Mouse (Mus musculus) forebrain, embryonic 11.5 days (tissue): ENCODE data around the gene Stx8. TPM values are rescaled to one million over a fixed set of nuclear protein-coding genes. Genes with fewer than 3 reads are reported as not detected.
A peak's percentile ranks its signal among the peaks of the same experiment; 100 is the strongest.

Experiments
- ATAC-seq: fragments of 200-750 bp; cut with Nextera tagmentation; replicated peaks from 2 replicates; pipeline ENCODE4 v1.8.0; 2017; ENCODE audit warnings: moderate TSS enrichment; ENCODE audit not compliant: low FRiP score
- DNase-seq: peaks from one replicate; pipeline ENCODE4 v3.0.0-alpha.2; 2017; ENCODE audit warnings: low spot score
- H3K27ac ChIP-seq: fragments of 300-500 bp; sonication (generic); 2 replicates; pipeline ENCODE4 v1.5.1; 2014; ENCODE audit warnings: low read depth, low read length
- H3K27me3 ChIP-seq: fragments of 300-500 bp; sonication (generic); 2 replicates; pipeline ENCODE4 v1.6.1; 2014; ENCODE audit warnings: mild to moderate bottlenecking, low read length, mixed read lengths; ENCODE audit not compliant: control insufficient read depth, insufficient read depth
- H3K36me3 ChIP-seq: fragments of 300-500 bp; sonication (generic); 2 replicates; pipeline ENCODE4 v1.6.1; 2014; ENCODE audit warnings: mild to moderate bottlenecking, low read length, moderate library complexity, mixed read lengths; ENCODE audit not compliant: control insufficient read depth, insufficient read depth
- H3K4me1 ChIP-seq: fragments of 300-500 bp; sonication (generic); replicated peaks from 2 replicates; pipeline ENCODE4 v1.6.1; 2014; ENCODE audit warnings: low read length, mixed read lengths; ENCODE audit not compliant: control insufficient read depth, insufficient read depth
- H3K4me2 ChIP-seq: fragments of 300-500 bp; sonication (generic); 2 replicates; pipeline ENCODE4 v1.6.1; 2014; ENCODE audit warnings: low read depth, mild to moderate bottlenecking, low read length, moderate library complexity, mixed read lengths; ENCODE audit not compliant: severe bottlenecking
- H3K4me3 ChIP-seq: fragments of 300-500 bp; sonication (generic); 2 replicates; pipeline ENCODE4 v1.5.1; 2014; ENCODE audit warnings: low read depth, low read length
- H3K9ac ChIP-seq: fragments of 300-500 bp; sonication (generic); 2 replicates; pipeline ENCODE4 v1.6.1; 2014; ENCODE audit warnings: low read length
- H3K9me3 ChIP-seq: fragments of 300-500 bp; sonication (generic); 2 replicates; pipeline ENCODE4 v1.6.1; 2016; ENCODE audit warnings: low read length, mixed read lengths; ENCODE audit not compliant: control insufficient read depth
- WGBS: fragments of 180-500 bp; shearing (Covaris S2); extraction: QIAGEN DNeasy Blood & Tissue Kit; methylation state at CpG from one replicate; pipeline ENCODE4 v1.1.7; 2014; 5-methylcytosine and 5-hydroxymethylcytosine counted together
- polyA plus RNA-seq: library from polyadenylated mRNA; unstranded; fragments of >200 nt; fragmentation: Nextera tagmentation; extraction: Ambion mirVana; gene quantifications from 2 replicates; pipeline ENCODE4 v1.2.1, GENCODE M21; 2014

The Stx8 gene
- polyA plus RNA-seq, 1 experiment from 2014 or later, result 52.6 TPM

- no peak overlapping the region for H3K4me2 ChIP-seq
- ATAC-seq, result no peak
- 73% methylated on average over 3 of the region's 3 CpGs for WGBS
- no peak for DNase-seq
- H3K4me3 ChIP-seq, result no peak overlapping the region
- no peaks in the 10 kb centered on the region for H3K9me3 ChIP-seq
- no peaks in the 10 kb centered on the region for H3K36me3 ChIP-seq
- no peak overlapping the region for H3K27ac ChIP-seq
- no peak overlapping the region for H3K9ac ChIP-seq
- no peaks in the 10 kb centered on the region; the same call in 1 of the 2 replicates for H3K4me1 ChIP-seq
- no peaks in the 10 kb centered on the region for H3K27me3 ChIP-seq
These were observed 126.2 kb downstream of the Stx8 start for GRCm38 (mm10) chr11:68091975-68092759.

GRCm38 (mm10) chr11:68101598-68101997 lies 135.6 kb downstream of the Stx8 start:
- 90% methylated on average over 1 of the region's 1 CpGs for WGBS
- Histone ChIP-seq H3K9ac (no peak overlapping the region), H3K27ac (no peak overlapping the region), H3K4me1 (no peaks in the 10 kb centered on the region; the same call in 1 of the 2 replicates), H3K4me3 (no peak overlapping the region), H3K4me2 (no peak overlapping the region), H3K36me3 (no peaks in the 10 kb centered on the region), H3K9me3 (no peaks in the 10 kb centered on the region), H3K27me3 (no peaks in the 10 kb centered on the region)
- ATAC-seq, result no peak
- DNase-seq, result no peak

DNA sequence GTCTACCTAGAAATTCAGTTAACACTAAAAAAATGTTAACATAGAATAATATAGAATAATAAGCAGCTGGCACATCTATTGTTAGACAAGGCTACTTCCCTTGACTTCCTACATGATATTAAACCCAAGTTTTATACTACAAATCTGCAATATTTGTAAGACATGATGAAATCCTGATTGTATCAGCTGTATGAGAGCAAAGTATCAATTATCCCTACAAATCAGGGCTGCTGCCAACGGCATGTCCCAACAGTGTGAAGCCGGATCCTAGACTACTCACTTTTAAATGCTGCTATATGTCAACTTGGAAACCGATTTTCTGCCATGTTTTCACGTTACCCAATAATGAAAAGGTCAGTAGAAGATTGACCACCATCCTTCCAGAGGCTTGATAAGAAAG lies 137.5 kb downstream of the Stx8 start:
- H3K4me1 ChIP-seq, result no peaks in the 10 kb centered on the region
- no peaks in the 10 kb centered on the region for H3K9me3 ChIP-seq
- no peaks in the 10 kb centered on the region for H3K27me3 ChIP-seq
- no peak overlapping the region for H3K4me2 ChIP-seq
- no peaks in the 10 kb centered on the region for H3K36me3 ChIP-seq
- DNase-seq, result no peak
- WGBS, result 86% methylated on average over 4 of the region's 4 CpGs
- no peak overlapping the region for H3K4me3 ChIP-seq
- H3K9ac ChIP-seq, result no peak overlapping the region
- no peak overlapping the region for H3K27ac ChIP-seq
- no peak for ATAC-seq

DNA sequence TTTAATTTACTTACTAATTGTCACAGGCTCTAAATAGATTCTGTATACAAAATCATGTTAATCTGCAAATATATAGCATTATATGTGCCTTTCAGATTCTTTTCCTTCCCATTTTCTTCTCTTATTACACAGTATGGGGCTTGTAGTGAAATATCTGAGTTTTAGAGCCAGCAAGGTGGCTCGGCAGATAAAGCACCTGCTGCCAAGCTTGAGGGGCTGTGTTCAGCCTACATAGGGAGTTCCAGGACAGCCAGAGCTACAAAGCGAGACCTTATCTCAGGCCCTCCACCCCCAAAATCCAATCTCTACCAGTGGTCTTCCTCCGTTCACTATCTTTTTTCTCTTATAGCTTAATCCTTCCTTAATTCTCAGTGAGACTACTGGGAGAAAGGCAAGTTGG lies 140.1 kb downstream of the Stx8 start:
- no peaks in the 10 kb centered on the region for H3K4me1 ChIP-seq
- H3K36me3 ChIP-seq, result no peaks in the 10 kb centered on the region
- ATAC-seq (no peak), DNase-seq (no peak)
- 91% methylated on average over 3 of the region's 3 CpGs for WGBS
- H3K4me2 ChIP-seq, result no peak overlapping the region
- H3K4me3 ChIP-seq, result no peak overlapping the region
- no peak overlapping the region for H3K27ac ChIP-seq
- no peaks in the 10 kb centered on the region for H3K27me3 ChIP-seq
- no peak overlapping the region for H3K9ac ChIP-seq
- no peaks in the 10 kb centered on the region for H3K9me3 ChIP-seq

GRCm38 (mm10) chr11:68113454-68114100 lies 147.6 kb downstream of the Stx8 start:
- WGBS, result 39% methylated on average over 11 of the region's 11 CpGs
- no peak overlapping the region for H3K4me3 ChIP-seq
- no peaks in the 10 kb centered on the region for H3K9me3 ChIP-seq
- DNase-seq (no peak), ATAC-seq (no peak)
- no peak overlapping the region for H3K4me2 ChIP-seq
- no peaks in the 10 kb centered on the region for H3K27me3 ChIP-seq
- peak overlapping the region; percentile 39; the same call in 1 of the 2 replicates for H3K27ac ChIP-seq
- no peak overlapping the region; the same call in 1 of the 2 replicates for H3K9ac ChIP-seq
- peaks cover 8% of the 10 kb centered on the region for H3K4me1 ChIP-seq
- H3K36me3 ChIP-seq, result no peaks in the 10 kb centered on the region

DNA sequence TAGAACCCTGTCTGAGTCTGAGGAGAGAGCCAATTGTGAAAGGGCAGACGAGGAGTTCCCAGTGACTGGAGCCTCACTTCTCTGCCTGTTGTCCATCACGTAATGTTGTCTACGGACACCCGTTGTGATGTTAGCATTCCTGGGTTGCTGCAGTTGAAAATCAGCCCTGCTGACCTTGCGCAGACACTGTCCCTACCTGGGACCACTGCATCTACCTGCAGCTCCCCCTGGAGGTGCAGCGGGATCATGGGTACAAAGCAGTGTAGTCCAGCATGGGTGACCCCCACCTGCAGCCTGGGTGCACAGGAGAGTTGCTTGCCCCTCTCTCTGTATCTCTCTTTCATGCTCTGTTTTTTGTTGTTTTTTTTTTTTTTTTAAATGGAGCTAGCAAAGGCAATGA lies 148.2 kb downstream of the Stx8 start:
- no peak for ATAC-seq
- DNase-seq, result no peak
- Histone ChIP-seq H3K27ac (no peak overlapping the region), H3K36me3 (no peaks in the 10 kb centered on the region), H3K9ac (no peak overlapping the region), H3K27me3 (no peaks in the 10 kb centered on the region), H3K4me1 (peaks cover 8% of the 10 kb centered on the region), H3K4me3 (no peak overlapping the region), H3K4me2 (no peak overlapping the region), H3K9me3 (no peaks in the 10 kb centered on the region)
- 21% methylated on average over 6 of the region's 6 CpGs for WGBS

GRCm38 (mm10) chr11:68116157-68116556 lies 150.2 kb downstream of the Stx8 start:
- Histone ChIP-seq H3K36me3 (no peaks in the 10 kb centered on the region), H3K4me1 (peaks cover 10% of the 10 kb centered on the region), H3K9ac (no peak overlapping the region), H3K9me3 (no peaks in the 10 kb centered on the region), H3K27ac (no peak overlapping the region), H3K27me3 (no peaks in the 10 kb centered on the region), H3K4me2 (no peak overlapping the region), H3K4me3 (no peak overlapping the region)
- DNase-seq (no peak), ATAC-seq (no peak)
- 64% methylated on average over 4 of the region's 4 CpGs for WGBS

DNA sequence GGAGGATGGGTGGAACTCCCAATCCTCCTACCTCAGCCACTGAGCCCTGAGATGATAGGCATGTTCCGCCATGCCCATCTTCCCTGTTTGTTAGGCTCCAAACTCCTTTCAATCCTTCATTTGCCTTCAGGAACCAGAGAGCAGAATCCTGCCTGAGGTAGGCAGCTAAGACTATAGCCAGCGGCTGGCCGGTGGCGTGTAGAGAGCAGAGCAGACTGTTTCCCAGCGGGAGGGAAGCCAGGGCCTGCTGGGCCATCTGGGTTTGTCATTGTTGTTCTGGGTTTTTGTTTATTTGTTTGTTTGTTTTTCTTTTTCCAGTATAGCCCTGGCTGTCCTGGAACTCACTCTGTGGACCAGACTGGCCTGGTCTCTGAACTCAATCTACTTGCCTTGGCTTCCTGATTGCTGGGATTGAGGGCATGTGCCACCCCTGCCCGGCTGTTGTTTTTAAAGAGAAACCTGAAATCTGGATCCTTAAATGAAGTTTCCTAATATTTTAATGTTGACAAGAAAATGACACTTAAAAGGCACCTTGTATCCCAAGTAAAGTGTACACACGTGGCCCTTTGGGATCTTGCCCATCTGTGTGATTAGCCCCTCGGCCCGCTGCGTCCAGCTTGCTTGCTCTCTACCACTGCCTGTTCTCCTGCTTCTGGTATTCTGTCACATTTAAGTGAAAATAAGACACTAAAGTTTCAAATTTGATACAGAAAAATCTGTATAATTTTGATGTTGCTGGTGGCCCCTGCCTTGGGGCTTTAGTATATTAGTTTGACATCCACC lies 152.1 kb downstream of the Stx8 start:
- DNase-seq, result no peak
- H3K27ac ChIP-seq, result no peak overlapping the region
- peaks cover 12% of the 10 kb centered on the region for H3K4me1 ChIP-seq
- H3K36me3 ChIP-seq, result no peaks in the 10 kb centered on the region
- no peaks in the 10 kb centered on the region for H3K9me3 ChIP-seq
- no peak overlapping the region for H3K4me2 ChIP-seq
- no peak overlapping the region for H3K9ac ChIP-seq
- ATAC-seq, result no peak
- H3K4me3 ChIP-seq, result no peak overlapping the region
- no peaks in the 10 kb centered on the region for H3K27me3 ChIP-seq
- WGBS, result 90% methylated on average over 10 of the region's 10 CpGs
